Mouse (Mus musculus): ENCODE measurements at regions not wholly inside any gene's neighbourhood (a gene's known extent, or its start where the extent isn't known, plus 50 kb on each side); places are given as distances from the start of the nearest gene placed in this dataset.
A peak's percentile ranks its signal among the peaks of the same experiment; 100 is the strongest.

DNA sequence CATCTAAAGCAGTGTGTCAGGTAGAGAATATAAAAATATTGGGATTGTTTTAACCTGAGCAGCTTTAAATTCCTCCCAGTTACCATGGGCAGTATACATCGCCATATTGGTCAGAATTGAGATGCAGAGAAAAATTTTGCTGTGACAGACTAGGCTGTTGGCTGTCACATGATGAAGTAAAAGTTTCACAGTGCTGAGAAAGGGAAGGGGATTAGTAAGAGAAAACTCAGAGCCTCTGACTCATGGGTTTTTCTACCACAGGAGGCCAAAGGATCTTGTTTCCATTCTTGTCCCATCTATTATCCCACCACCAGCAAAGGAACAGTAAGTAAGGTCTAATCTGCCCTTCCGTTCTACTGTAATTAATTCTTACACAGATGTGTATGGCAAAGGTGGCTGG is 191.8 kb upstream of the Agr3 start:
- Histone ChIP-seq H3K4me3 (ENCODE audit: low read depth, low read length) (no peak overlapping the region), H3K27me3 (ENCODE audit: control insufficient read depth, insufficient read depth, low read length) (no peaks in the 10 kb centered on the region), H3K27ac (ENCODE audit: insufficient read depth, low read depth, low read length) (no peak overlapping the region), H3K36me3 (ENCODE audit: control insufficient read depth, insufficient read depth, low read length) (no peaks in the 10 kb centered on the region), H3K4me1 (ENCODE audit: control insufficient read depth, insufficient read depth, insufficient read length, low read length) (no peaks in the 10 kb centered on the region)
- TF ChIP-seq CTCF (IDR thresholded peaks at IDR 0.05; ENCODE audit: extremely low read depth, insufficient read length, insufficient replicate concordance, low read depth, low read length): no peak
- no peak for TF ChIP-seq POLR2A (IDR thresholded peaks at IDR 0.05; ENCODE audit: low read depth, low read length)
- 91% methylated on average over 2 of the region's 2 CpGs for WGBS

DNA sequence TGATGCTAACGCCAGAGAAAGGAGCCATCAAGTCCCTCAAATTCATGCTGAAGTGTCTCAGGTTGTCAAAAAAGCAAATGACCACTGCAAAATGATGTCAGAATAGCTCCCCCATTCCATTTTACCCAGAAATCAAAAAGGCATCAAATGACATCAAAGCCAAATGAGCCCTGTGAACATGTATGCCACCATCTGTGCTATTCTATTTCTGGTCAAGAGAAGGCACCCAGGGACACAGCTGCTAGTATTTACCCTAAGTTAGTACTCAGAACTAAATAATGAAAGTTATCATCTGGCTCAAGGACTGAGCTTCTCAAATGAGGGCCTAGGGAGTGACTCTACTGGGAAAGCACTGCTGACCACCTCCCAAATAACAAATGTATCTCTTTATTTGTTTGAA is 191.1 kb upstream of the Ahr start:
- WGBS: 88% methylated on average over 1 of the region's 1 CpGs
- no peaks in the 10 kb centered on the region for H3K27me3 ChIP-seq (ENCODE audit: control insufficient read depth, insufficient read depth, low read length)

DNA sequence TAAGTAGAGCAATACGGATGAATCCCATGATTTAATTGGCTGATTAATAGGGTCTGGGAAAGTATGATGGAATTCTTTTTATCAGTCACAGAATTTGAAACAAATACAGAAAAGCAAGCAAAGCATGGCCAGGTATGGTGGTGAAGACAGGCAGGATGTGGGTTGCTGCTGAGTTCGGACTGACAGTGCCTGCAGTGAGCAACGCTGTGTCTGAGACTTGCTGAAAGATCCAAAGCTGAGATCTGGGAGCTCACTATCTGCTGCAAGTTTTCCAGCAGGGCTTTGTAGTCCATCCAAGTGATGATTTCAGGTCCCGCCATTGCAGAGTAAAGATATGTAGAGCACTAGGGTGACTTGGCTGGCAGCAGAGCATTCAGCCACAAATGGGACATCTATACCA is 189.3 kb upstream of the Ahr start:
- 80% methylated on average over 4 of the region's 4 CpGs for WGBS
- TF ChIP-seq CTCF (IDR thresholded peaks at IDR 0.05; ENCODE audit: extremely low read depth, insufficient read length, insufficient replicate concordance, low read depth, low read length) (no peak), POLR2A (IDR thresholded peaks at IDR 0.05; ENCODE audit: low read depth, low read length) (no peak)

More for the DNA sequence above, 191.1 kb upstream of the Ahr start:
- H3K4me3 ChIP-seq (ENCODE audit: low read depth, low read length): no peak overlapping the region
- H3K27ac ChIP-seq (ENCODE audit: insufficient read depth, low read depth, low read length): no peak overlapping the region
- no peaks in the 10 kb centered on the region for H3K4me1 ChIP-seq (ENCODE audit: control insufficient read depth, insufficient read depth, insufficient read length, low read length)
- H3K36me3 ChIP-seq (ENCODE audit: control insufficient read depth, insufficient read depth, low read length): no peaks in the 10 kb centered on the region
- no peak for TF ChIP-seq CTCF (IDR thresholded peaks at IDR 0.05; ENCODE audit: extremely low read depth, insufficient read length, insufficient replicate concordance, low read depth, low read length)
- TF ChIP-seq POLR2A (IDR thresholded peaks at IDR 0.05; ENCODE audit: low read depth, low read length): no peak

GRCm38 (mm10) chr12:35712671-35713070 is 177.8 kb upstream of the Ahr start:
- no peak overlapping the region for H3K4me3 ChIP-seq (ENCODE audit: low read depth, low read length)
- H3K27me3 ChIP-seq (ENCODE audit: control insufficient read depth, insufficient read depth, low read length): no peaks in the 10 kb centered on the region; the same call in 1 of the 2 replicates
- H3K27ac ChIP-seq (ENCODE audit: insufficient read depth, low read depth, low read length): no peak overlapping the region
- H3K4me1 ChIP-seq (ENCODE audit: control insufficient read depth, insufficient read depth, insufficient read length, low read length): no peaks in the 10 kb centered on the region
- TF ChIP-seq POLR2A (IDR thresholded peaks at IDR 0.05; ENCODE audit: low read depth, low read length): no peak
- no peak for TF ChIP-seq CTCF (IDR thresholded peaks at IDR 0.05; ENCODE audit: extremely low read depth, insufficient read length, insufficient replicate concordance, low read depth, low read length)
- no peaks in the 10 kb centered on the region for H3K36me3 ChIP-seq (ENCODE audit: control insufficient read depth, insufficient read depth, low read length)
- 55% methylated on average over 4 of the region's 4 CpGs for WGBS

More for the DNA sequence above, 189.3 kb upstream of the Ahr start:
- Histone ChIP-seq H3K36me3 (ENCODE audit: control insufficient read depth, insufficient read depth, low read length) (no peaks in the 10 kb centered on the region), H3K27ac (ENCODE audit: insufficient read depth, low read depth, low read length) (no peak overlapping the region), H3K4me3 (ENCODE audit: low read depth, low read length) (no peak overlapping the region), H3K4me1 (ENCODE audit: control insufficient read depth, insufficient read depth, insufficient read length, low read length) (no peaks in the 10 kb centered on the region), H3K27me3 (ENCODE audit: control insufficient read depth, insufficient read depth, low read length) (no peaks in the 10 kb centered on the region)

GRCm38 (mm10) chr12:35711549-35712070 is 176.8 kb upstream of the Ahr start:
- no peak overlapping the region for H3K4me3 ChIP-seq (ENCODE audit: low read depth, low read length)
- H3K27me3 ChIP-seq (ENCODE audit: control insufficient read depth, insufficient read depth, low read length): no peaks in the 10 kb centered on the region; the same call in 1 of the 2 replicates
- H3K4me1 ChIP-seq (ENCODE audit: control insufficient read depth, insufficient read depth, insufficient read length, low read length): no peaks in the 10 kb centered on the region
- H3K27ac ChIP-seq (ENCODE audit: insufficient read depth, low read depth, low read length): peak overlapping the region; percentile 10
- no peaks in the 10 kb centered on the region for H3K36me3 ChIP-seq (ENCODE audit: control insufficient read depth, insufficient read depth, low read length)
- no peak for TF ChIP-seq POLR2A (IDR thresholded peaks at IDR 0.05; ENCODE audit: low read depth, low read length)
- TF ChIP-seq CTCF (IDR thresholded peaks at IDR 0.05; ENCODE audit: extremely low read depth, insufficient read length, insufficient replicate concordance, low read depth, low read length): no peak
- WGBS: 87% methylated on average over 6 of the region's 6 CpGs

DNA sequence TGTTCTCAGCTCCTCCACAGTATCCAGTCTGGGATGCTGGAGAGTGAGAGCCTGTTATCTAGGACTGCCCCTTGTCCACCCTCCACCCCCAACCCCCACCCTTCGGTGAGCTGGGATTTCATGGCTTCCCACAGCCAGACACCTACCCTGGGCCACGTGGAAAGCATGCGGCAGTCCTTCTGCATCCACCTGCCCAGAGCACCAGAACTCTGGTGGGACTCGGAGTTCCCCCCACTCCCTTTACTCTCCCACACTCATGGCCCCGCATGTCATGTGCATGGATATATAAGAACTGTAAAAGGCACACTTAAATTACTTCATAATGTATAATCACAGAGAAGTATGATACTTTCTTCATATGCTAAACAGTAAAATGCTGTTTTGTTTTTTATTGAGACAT is 175.5 kb upstream of the Ahr start:
- no peaks in the 10 kb centered on the region for H3K27me3 ChIP-seq (ENCODE audit: control insufficient read depth, insufficient read depth, low read length)
- TF ChIP-seq POLR2A (IDR thresholded peaks at IDR 0.05; ENCODE audit: low read depth, low read length) (no peak), CTCF (IDR thresholded peaks at IDR 0.05; ENCODE audit: extremely low read depth, insufficient read length, insufficient replicate concordance, low read depth, low read length) (no peak)
- 76% methylated on average over 5 of the region's 5 CpGs for WGBS
- no peak overlapping the region for H3K27ac ChIP-seq (ENCODE audit: insufficient read depth, low read depth, low read length)
- H3K36me3 ChIP-seq (ENCODE audit: control insufficient read depth, insufficient read depth, low read length): no peaks in the 10 kb centered on the region
- H3K4me1 ChIP-seq (ENCODE audit: control insufficient read depth, insufficient read depth, insufficient read length, low read length): no peaks in the 10 kb centered on the region
- no peak overlapping the region for H3K4me3 ChIP-seq (ENCODE audit: low read depth, low read length)

GRCm38 (mm10) chr12:35703479-35703878 is 168.6 kb upstream of the Ahr start:
- TF ChIP-seq CTCF (IDR thresholded peaks at IDR 0.05; ENCODE audit: extremely low read depth, insufficient read length, insufficient replicate concordance, low read depth, low read length) (no peak), POLR2A (IDR thresholded peaks at IDR 0.05; ENCODE audit: low read depth, low read length) (no peak)
- 65% methylated on average over 2 of the region's 2 CpGs for WGBS
- H3K4me3 ChIP-seq (ENCODE audit: low read depth, low read length): no peak overlapping the region
- H3K36me3 ChIP-seq (ENCODE audit: control insufficient read depth, insufficient read depth, low read length): no peaks in the 10 kb centered on the region
- H3K4me1 ChIP-seq (ENCODE audit: control insufficient read depth, insufficient read depth, insufficient read length, low read length): no peaks in the 10 kb centered on the region
- no peaks in the 10 kb centered on the region for H3K27me3 ChIP-seq (ENCODE audit: control insufficient read depth, insufficient read depth, low read length)
- no peak overlapping the region for H3K27ac ChIP-seq (ENCODE audit: insufficient read depth, low read depth, low read length)
